Mouse (Mus musculus): ENCODE measurements at regions not wholly inside any gene's neighbourhood (a gene's known extent, or its start where the extent isn't known, plus 50 kb on each side); places are given as distances from the start of the nearest gene placed in this dataset.

GRCm38 (mm10) chrX:167152611-167153010 lies 56.5 kb downstream of the Tmsb4x start:
- DNase-seq = peak; percentile 75

GRCm38 (mm10) chrX:167151341-167151740 lies 57.8 kb downstream of the Tmsb4x start:
- DNase-seq = no peak

DNA sequence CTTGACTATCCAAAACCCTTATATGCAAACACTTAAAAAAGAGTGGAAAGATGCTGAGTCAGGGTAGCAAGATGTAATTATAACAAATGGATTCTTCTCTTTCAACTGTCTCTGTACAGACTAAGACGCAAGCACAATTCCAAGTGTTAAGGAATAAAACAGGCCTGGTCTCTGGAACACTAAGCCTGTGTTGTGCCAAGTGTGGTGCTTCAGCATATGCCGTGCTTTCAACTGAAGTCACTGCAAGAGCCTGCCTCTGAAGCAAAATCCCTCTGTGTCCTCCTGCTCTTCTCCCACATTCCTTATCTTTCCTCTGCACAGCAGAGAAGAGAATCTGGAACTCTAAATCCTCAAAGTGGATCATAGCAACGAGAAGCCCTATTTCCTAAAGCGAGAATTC lies 59.7 kb downstream of the Tmsb4x start:
- peak; percentile 46 for DNase-seq

DNA sequence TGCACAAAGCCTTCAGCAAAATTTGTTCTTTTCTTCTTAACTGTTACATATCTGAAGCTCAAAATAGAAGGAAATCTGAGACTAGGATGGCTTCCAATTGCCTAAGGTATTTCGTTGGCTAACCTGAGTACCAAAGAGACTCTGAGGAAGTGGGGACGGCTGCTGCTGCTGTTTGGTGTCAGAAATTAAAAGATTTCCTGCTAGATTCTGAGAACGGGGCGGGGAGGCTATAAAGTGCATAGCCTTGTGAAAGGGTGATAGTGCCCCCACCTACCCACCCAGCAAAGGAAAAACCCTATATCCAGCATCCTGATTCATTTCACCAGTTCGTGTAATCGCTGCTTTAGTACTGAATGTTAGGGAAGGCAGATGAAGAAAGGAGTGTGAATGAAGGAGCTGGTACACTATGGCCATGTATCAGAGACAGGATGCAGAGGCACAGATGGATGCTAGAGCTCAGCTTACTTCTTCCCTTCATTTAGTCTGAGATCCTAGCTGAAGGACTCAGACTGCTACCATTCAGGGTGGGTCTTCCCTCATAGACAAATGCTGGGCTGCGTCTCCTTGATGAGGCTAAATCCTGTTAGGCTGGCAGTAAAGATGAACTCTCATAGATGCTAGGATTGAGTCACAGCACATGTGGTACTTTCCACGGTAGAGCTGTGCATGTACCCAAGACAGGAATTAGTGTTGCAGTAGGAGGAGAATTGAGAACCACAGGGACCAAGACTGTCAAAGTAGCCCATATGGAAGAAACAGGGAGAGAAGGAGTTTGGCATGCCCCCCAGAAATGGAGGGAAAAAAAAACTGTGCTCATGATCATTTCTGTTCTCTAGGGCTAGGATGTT lies 62.4 kb downstream of the Tmsb4x start:
- peak; percentile 48 for DNase-seq

- no peak for DNase-seq
Observed at GRCm38 (mm10) chrX:167145508-167146182, 63.5 kb downstream of the Tmsb4x start.

DNA sequence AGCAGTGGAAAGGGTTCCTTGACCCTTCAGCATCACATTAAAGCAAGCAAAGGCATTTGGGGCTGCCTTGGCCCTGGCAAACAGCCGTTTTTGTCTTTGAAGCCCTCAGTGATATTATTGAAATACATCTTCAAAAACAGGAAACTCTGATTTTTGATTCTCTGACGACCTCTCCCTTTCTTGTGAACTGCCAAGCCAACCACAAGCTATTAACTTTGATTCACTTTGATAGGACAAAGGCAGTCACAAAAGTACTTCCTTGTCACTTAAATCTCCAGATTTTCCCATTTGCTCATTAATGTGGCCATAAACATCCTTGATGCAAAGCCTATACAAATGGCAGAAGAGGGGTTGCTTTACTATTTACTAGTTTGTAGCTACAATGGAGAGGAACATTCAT lies 70.0 kb downstream of the Tmsb4x start:
- no peak for DNase-seq

- no peak for DNase-seq
Observed at GRCm38 (mm10) chrX:167134250-167134649, 74.9 kb downstream of the Tmsb4x start.

- DNase-seq = no peak
Observed at GRCm38 (mm10) chrX:167132989-167133395, 76.1 kb downstream of the Tmsb4x start.

DNA sequence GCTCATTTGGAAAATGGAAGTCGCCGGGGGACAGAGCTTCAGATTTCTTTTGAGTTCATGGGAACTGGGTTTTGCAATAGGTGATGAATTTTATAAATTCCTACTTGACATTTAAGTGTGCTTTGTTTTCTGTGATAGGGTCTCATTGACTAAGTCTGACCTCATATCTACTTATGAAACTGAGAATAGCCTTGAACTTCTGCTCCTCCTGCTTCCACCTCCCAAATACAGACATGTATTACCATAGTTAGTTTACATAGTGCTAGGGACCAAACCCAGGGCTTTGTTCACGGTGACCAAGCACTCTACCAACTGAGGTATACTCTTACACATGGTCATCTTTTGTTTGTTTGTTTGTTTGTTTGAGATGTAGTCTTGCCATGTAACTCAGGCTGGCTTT lies 77.8 kb downstream of the Tmsb4x start:
- DNase-seq = no peak

DNA sequence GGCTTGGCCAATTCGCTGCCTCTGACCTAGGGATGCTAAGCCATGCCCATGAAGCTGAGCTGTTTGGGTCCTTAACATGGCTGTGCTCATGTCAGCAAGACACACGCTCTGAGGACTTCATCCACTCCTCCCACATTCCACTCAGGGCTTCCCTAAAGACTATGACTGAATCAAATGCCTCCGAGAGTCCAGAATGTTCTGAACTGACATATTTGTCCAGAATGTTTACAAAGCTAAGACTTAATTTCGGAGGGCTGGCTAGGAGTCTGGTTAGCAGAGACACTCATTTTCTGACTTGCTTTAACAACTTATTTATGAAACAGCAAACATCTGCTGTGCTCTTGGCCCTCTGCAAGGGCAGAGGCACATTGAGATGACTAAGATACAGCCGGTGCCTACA lies 78.5 kb downstream of the Tmsb4x start:
- DNase-seq = no peak

GRCm38 (mm10) chrX:167119288-167119687 lies 89.8 kb downstream of the Tmsb4x start:
- no peak for DNase-seq

DNA sequence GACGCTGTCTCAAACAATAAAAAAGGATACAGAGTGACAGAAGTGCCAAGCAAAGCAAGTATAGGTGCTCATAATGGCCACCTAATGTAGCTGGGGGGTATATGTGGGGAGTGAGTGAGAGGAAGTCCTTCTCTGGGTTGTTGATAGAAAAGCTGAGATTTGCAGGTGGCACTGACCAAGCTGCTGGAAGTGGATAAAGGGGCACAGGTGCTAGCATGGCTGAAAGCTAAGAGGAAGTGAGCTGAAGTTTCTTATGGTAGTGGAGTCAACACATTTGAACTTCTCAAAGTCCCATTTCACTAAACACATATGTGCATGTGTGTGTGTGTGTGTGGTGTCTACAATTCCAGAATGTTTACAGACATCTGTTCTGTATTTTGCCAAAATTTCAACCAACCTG lies 94.0 kb downstream of the Tmsb4x start:
- no peak for DNase-seq

- DNase-seq = no peak
Observed at GRCm38 (mm10) chrX:167111059-167111871, 97.8 kb downstream of the Tmsb4x start.

- DNase-seq = no peak
Observed at GRCm38 (mm10) chrX:167108356-167108755, 100.8 kb downstream of the Tmsb4x start.

DNA sequence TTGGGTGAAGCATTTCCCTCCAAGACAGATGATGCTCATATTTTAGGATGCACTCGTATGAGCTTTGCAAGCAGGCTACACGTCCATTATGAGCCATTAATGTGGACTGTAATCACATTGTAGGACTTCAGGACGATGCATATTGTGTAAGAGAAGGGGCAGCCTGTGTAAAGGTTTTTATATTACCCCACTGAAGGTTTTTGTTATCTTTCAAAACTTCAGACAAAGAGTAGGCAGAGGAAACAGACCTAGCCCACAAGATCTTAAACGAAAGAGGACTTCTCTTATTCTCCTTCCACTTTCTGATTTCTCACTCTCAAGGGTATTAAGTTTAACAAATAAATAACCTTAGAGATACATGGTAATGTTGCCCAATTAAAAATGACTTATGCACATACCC lies 101.6 kb downstream of the Tmsb4x start:
- no peak for DNase-seq

DNA sequence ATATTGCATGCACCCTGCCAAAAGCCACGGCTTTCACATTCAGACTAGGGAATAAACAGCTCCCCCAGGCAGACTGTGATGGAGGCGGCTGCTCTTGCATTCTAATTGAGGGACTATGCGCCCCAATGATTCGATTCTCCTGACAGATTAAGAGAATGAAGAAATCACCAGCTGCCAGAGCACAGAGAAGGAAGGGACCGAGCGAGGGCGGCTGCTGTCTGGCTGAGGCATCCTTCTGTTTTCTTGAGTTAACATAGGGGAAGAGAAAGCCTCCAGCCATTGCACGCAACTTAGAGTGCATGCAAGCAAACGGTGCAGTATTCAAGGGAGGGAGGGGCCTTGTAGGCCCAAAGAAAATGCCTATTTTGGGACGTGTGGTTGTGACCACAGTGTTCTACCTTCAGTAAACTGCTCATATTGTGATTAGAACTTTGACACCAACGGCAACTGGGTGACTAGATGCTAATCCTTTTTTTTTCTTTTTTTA lies 103.1 kb downstream of the Tmsb4x start:
- DNase-seq = peak; percentile 81

GRCm38 (mm10) chrX:167105354-167105753 lies 103.8 kb downstream of the Tmsb4x start:
- no peak for DNase-seq

DNA sequence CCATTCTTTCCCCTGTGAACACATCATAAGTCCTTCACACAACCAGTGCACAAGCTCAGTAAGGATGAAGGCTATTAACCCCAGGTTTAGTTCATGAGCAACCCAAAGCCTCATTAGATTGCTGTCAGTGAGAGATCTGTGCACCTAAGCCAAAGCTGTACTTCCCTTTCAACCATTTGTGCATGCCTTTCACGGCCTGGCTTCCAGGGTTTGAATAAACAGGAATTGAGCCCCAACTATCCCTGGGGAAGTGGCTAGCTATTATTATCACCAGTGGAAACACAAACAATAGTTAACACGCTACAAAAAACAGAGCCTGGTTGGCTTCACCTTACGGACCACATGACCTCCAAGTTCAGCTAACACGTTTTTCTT lies 104.9 kb downstream of the Tmsb4x start:
- DNase-seq = no peak

GRCm38 (mm10) chrX:167103501-167104246 lies 105.4 kb downstream of the Tmsb4x start:
- DNase-seq = no peak

GRCm38 (mm10) chrX:167101929-167102328 lies 107.2 kb downstream of the Tmsb4x start:
- DNase-seq = peak; percentile 43

GRCm38 (mm10) chrX:167099411-167099810 lies 109.7 kb downstream of the Tmsb4x start:
- DNase-seq = no peak

- no peak for DNase-seq
Observed at GRCm38 (mm10) chrX:167098914-167099313, 110.2 kb downstream of the Tmsb4x start.

- no peak for DNase-seq
Observed at GRCm38 (mm10) chrX:167091841-167092240, 117.3 kb downstream of the Tmsb4x start.

All from layer of hippocampus, adult 9-11 months (tissue).